Comparison of ENCODE assay signal across 27 mouse cellular contexts in genomic region chr15:36903922-36904321, GRCm38 (mm10).
DNase-seq lines count a peak whose midpoint lies in the region; ATAC-seq lines count a peak whose summit lies in the region.
"Had no signal": no experiment of that assay in that cellular context is flagged by ENCODE, and none has a peak within 500 bp of the region (broad histone marks: within the 10 kb centered on the region; RNA-seq: fewer than 3 reads in every experiment).

No protein-coding gene starts in this region.

- peaks cover 52% of the 10 kb centered on the region for H3K4me1 ChIP-seq in kidney, embryonic 15.5 days

- H3K4me3 ChIP-seq in kidney, embryonic 15.5 days (replicated peaks) = no peak overlapping the region
- H3K4me3 ChIP-seq: embryonic facial prominence, embryonic 10.5 days; embryonic facial prominence, embryonic 15.5 days; forebrain, embryonic 13.5 days; hindbrain, embryonic 13.5 days; megakaryocyte, embryonic 14.5 days; midbrain, embryonic 12.5 days; myocyte; neural tube, embryonic 12.5 days had no signal

- no peaks in the 10 kb centered on the region for H3K27me3 ChIP-seq in kidney, embryonic 15.5 days
- H3K27me3 ChIP-seq: embryonic facial prominence, embryonic 15.5 days; forebrain, embryonic 13.5 days; hindbrain, embryonic 13.5 days; megakaryocyte, embryonic 14.5 days; neural tube, embryonic 12.5 days had no signal

- H3K9me3 ChIP-seq in kidney, embryonic 15.5 days (replicated peaks) = no peaks in the 10 kb centered on the region
- H3K9me3 ChIP-seq: embryonic facial prominence, embryonic 10.5 days; embryonic facial prominence, embryonic 15.5 days; forebrain, embryonic 13.5 days; hindbrain, embryonic 13.5 days; megakaryocyte, embryonic 14.5 days; midbrain, embryonic 12.5 days; neural tube, embryonic 12.5 days had no signal

- no peak for ATAC-seq in kidney, embryonic 15.5 days (replicated peaks; ENCODE audit: low FRiP score)
- no peak for ATAC-seq in erythroblast, adult 5-6 weeks (replicated peaks; ENCODE audit: low FRiP score, poor library complexity, severe bottlenecking)
- ATAC-seq: forebrain, embryonic 13.5 days had no signal

- DNase-seq in adrenal gland, adult 2 months = peak; percentile 56
- DNase-seq in adrenal gland, adult 8-10 months = no peak
- DNase-seq in kidney, postnatal 10 days = no peak
- DNase-seq in 3T3-L1 (ENCODE audit: low read depth, low spot score) (peak; percentile 19), R1 (ENCODE audit: low read depth, low spot score) (peak; percentile 72)
- no peak for DNase-seq in frontal cortex, postnatal 10 days (ENCODE audit: low spot score in 2 of 2)
- DNase-seq: cerebellum, adult 2 months; cerebellum, postnatal 25 days; gastrocnemius, postnatal 14 days; heart, postnatal 4 days; layer of hippocampus, postnatal 36 days; left cerebral cortex, postnatal 4 days; right cerebral cortex, postnatal 4 days; thymus, adult 2 months; thymus, postnatal 36 days had no signal

- peak overlapping the region; percentile 19 for H3K27ac ChIP-seq in kidney, embryonic 15.5 days
- H3K27ac ChIP-seq: embryonic facial prominence, embryonic 15.5 days; forebrain, embryonic 13.5 days; hindbrain, embryonic 13.5 days; liver, embryonic 14.5 days; midbrain, embryonic 12.5 days; neural tube, embryonic 12.5 days had no signal

- WGBS in kidney, embryonic 15.5 days = 77% methylated on average over 5 of the region's 5 CpGs

- no peak overlapping the region for H3K4me2 ChIP-seq in kidney, embryonic 15.5 days
- H3K4me2 ChIP-seq: embryonic facial prominence, embryonic 15.5 days; forebrain, embryonic 13.5 days; hindbrain, embryonic 13.5 days; lung, embryonic 14.5 days; midbrain, embryonic 12.5 days; neural tube, embryonic 12.5 days had no signal

- no peaks in the 10 kb centered on the region for H3K36me3 ChIP-seq in kidney, embryonic 15.5 days
- H3K36me3 ChIP-seq: embryonic facial prominence, embryonic 10.5 days; embryonic facial prominence, embryonic 15.5 days; hindbrain, embryonic 13.5 days; midbrain, embryonic 12.5 days; neural tube, embryonic 12.5 days had no signal

- H3K9ac ChIP-seq in kidney, embryonic 15.5 days = no peak overlapping the region
- H3K9ac ChIP-seq: embryonic facial prominence, embryonic 15.5 days; forebrain, embryonic 13.5 days; hindbrain, embryonic 13.5 days; liver, embryonic 14.5 days; lung, embryonic 14.5 days; midbrain, embryonic 12.5 days; neural tube, embryonic 12.5 days had no signal

Comparison
In these comparisons a context has a peak if more than half of its experiments do, and no peak if none do; other contexts are left out.
1. DNase-seq: peak in adrenal gland, adult 2 months (single experiment), 3T3-L1 (single experiment) and R1 (single experiment); none in adrenal gland, adult 8-10 months (single experiment), kidney, postnatal 10 days (single experiment) and frontal cortex, postnatal 10 days (0 of 2).